Mouse (Mus musculus) stomach, postnatal 0 days (tissue): Measurements from ENCODE around the gene Csnk2b. TPM values are rescaled to one million over a fixed set of nuclear protein-coding genes. Genes with fewer than 3 reads are reported as not detected.
A peak's percentile ranks its signal among the peaks of the same experiment; 100 is the strongest.

Experiments used
- ATAC-seq: fragments of 200-750 bp; cut with Nextera tagmentation; 2 replicates; pipeline ENCODE4 v1.8.0; 2017; ENCODE audit not compliant: low FRiP score, low TSS enrichment
- DNase-seq: peaks from one replicate; pipeline ENCODE4 v3.0.0-alpha.2; 2016; ENCODE audit warnings: low spot score
- H3K27ac ChIP-seq: fragments of 300-500 bp; sonication (generic); replicated peaks from 2 replicates; pipeline ENCODE4 v1.5.1; 2014; ENCODE audit warnings: mild to moderate bottlenecking, control low read depth
- H3K27me3 ChIP-seq: fragments of 300-500 bp; sonication (generic); 2 replicates; pipeline ENCODE4 v1.6.1; 2014; ENCODE audit warnings: low read length; ENCODE audit not compliant: control insufficient read depth, insufficient read depth
- H3K36me3 ChIP-seq: fragments of 300-500 bp; sonication (generic); 2 replicates; pipeline ENCODE4 v1.6.1; 2014; ENCODE audit warnings: low read length, mixed read lengths; ENCODE audit not compliant: control insufficient read depth, insufficient read depth
- H3K4me1 ChIP-seq: fragments of 300-500 bp; sonication (generic); replicated peaks from 2 replicates; pipeline ENCODE4 v1.6.1; 2014; ENCODE audit warnings: antibody characterized with exemption; ENCODE audit not compliant: control insufficient read depth, insufficient read depth
- H3K4me2 ChIP-seq: fragments of 300-500 bp; sonication (generic); replicated peaks from 2 replicates; pipeline ENCODE4 v1.6.1; 2014; ENCODE audit warnings: low read depth, mild to moderate bottlenecking, control low read depth, moderate library complexity
- H3K4me3 ChIP-seq: fragments of 300-500 bp; sonication (generic); 2 replicates; pipeline ENCODE4 v1.5.1; 2014; ENCODE audit warnings: low read depth, low read length, control low read depth
- H3K9ac ChIP-seq: fragments of 300-500 bp; sonication (generic); 2 replicates; pipeline ENCODE4 v1.6.1; 2014; ENCODE audit warnings: mild to moderate bottlenecking, low read length, control low read depth, mixed read lengths
- H3K9me3 ChIP-seq: fragments of 300-500 bp; sonication (generic); 2 replicates; pipeline ENCODE4 v1.6.1; 2016; ENCODE audit warnings: low read length; ENCODE audit not compliant: control insufficient read depth
- CTCF ChIP-seq: IDR thresholded peaks from 2 replicates; pipeline ENCODE4 v1.5.1; 2016; ENCODE audit warnings: antibody characterized with exemption, low read depth, mild to moderate bottlenecking, moderate library complexity
- EP300 ChIP-seq: optimal IDR thresholded peaks from 2 replicates; pipeline ENCODE3; 2016; ENCODE audit warnings: antibody characterized with exemption
- WGBS: fragments of 180-500 bp; shearing (Covaris S2); extraction: QIAGEN DNeasy Blood & Tissue Kit; methylation state at CpG from one replicate; pipeline ENCODE4 v1.1.7; 2014; 5-methylcytosine and 5-hydroxymethylcytosine counted together
- polyA plus RNA-seq: library from polyadenylated mRNA; unstranded; fragments of >200 nt; fragmentation: Nextera tagmentation; extraction: Ambion mirVana; gene quantifications from 2 replicates; pipeline ENCODE4 v1.2.1, GENCODE M21; 2015

The Csnk2b gene
- polyA plus RNA-seq, 1 experiment from 2014 or later, result 323 TPM

DNA sequence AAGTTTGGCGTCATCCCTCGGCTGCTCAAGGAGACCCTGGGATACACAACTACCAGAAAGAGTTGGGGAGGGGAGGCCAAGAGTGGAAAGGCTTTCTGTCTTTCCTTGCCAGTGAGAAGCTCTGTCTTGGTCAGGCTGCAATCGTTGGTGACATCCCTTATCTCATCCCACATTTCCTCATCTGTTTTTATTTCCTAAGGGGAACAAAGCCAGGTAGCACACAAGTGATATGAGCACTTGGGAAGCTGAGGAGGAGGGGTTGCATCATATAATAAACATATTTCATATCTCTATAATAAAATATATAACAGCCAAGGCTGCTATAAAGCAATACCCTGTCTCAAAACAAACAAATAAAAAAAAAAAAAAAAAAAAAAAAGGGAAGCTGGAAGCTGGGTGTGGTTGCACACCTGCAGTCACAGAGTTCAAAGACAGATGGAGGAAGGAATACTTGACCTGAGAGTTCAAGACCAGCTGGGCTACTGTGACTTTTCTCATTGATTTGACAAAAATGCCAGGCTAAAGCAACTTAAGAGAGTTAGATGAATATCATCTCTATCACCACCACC lies 37.8 kb downstream of the Csnk2b start:
- 78% methylated on average over 3 of the region's 3 CpGs for WGBS

DNA sequence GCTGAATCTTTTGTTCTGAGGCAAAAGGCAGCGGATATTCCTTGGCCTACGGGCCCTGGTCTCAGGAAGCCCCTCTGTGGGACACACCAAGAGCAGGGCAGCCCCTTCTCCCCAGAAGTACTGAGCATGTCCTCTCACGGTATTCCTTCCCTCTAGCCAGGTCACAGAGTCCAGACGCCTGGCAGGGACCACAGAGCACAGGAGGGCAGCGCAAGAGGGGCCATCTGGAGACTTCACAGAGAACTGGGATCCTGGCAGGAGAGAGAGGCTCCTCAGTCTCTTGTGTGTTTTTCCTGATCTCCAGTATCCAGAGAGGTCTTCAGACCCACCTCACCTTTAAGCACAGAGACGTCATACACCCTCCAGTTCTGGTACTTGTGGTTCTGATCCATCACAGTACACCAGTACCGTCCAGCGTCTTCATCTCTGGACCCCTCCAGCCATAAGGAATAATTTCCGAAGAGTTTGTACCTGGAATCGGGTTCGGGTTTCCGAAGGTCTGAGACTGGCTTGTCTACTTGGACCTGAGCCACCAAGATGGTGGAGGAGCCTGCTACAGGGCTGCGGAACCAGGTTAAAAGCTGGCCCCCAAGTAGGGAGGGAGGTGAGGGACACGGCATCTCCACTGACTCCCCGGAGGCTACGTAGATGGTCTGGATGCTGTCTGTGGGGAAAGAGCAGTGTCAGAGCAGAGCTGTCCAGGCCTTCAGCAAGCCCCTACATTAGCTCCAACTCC lies 38.8 kb downstream of the Csnk2b start:
- H3K4me1 ChIP-seq, result no peaks in the 10 kb centered on the region; the same call in 1 of the 2 replicates
- TF ChIP-seq CTCF (no peak), EP300 (no peak)
- no peak overlapping the region for H3K27ac ChIP-seq
- H3K4me2 ChIP-seq, result no peak overlapping the region
- H3K36me3 ChIP-seq, result no peaks in the 10 kb centered on the region
- ATAC-seq (no peak), DNase-seq (no peak)
- no peak overlapping the region for H3K4me3 ChIP-seq
- no peaks in the 10 kb centered on the region for H3K27me3 ChIP-seq
- H3K9me3 ChIP-seq, result no peaks in the 10 kb centered on the region
- WGBS, result 87% methylated on average over 16 of the region's 16 CpGs
- H3K9ac ChIP-seq, result no peak overlapping the region

More for the DNA sequence above, 37.8 kb downstream of the Csnk2b start:
- no peaks in the 10 kb centered on the region for H3K9me3 ChIP-seq
- no peaks in the 10 kb centered on the region for H3K27me3 ChIP-seq
- H3K4me3 ChIP-seq, result no peak overlapping the region
- H3K9ac ChIP-seq, result no peak overlapping the region
- no peaks in the 10 kb centered on the region for H3K36me3 ChIP-seq
- H3K4me2 ChIP-seq, result no peak overlapping the region
- no peak for ATAC-seq
- H3K27ac ChIP-seq, result no peak overlapping the region
- TF ChIP-seq CTCF (no peak), EP300 (no peak)
- no peak for DNase-seq
- H3K4me1 ChIP-seq, result no peaks in the 10 kb centered on the region; the same call in 1 of the 2 replicates

DNA sequence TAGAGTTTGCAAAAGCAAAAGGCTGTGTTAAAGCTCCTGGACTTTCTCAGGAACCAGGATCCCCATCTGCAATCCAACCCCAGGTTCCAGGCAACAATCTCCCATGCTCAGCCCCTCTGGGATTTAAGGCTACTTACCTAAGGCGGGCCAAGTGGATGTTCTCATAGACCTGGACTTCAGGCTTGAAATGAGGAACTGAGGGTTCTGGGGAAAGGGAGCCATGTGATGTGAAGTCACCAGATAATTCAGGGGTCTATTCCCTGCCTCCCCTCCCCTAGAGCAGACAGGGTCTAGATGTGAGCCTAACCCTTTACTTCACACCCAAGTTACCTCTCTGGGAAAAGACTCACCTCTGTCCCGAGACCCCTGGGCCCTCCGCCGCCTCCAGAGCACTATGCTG lies 41.1 kb downstream of the Csnk2b start:
- H3K4me2 ChIP-seq, result no peak overlapping the region
- 85% methylated on average over 4 of the region's 4 CpGs for WGBS
- ATAC-seq (no peak), DNase-seq (no peak)
- no peaks in the 10 kb centered on the region for H3K9me3 ChIP-seq
- H3K27ac ChIP-seq, result no peak overlapping the region
- TF ChIP-seq CTCF (no peak), EP300 (no peak)
- H3K27me3 ChIP-seq, result no peaks in the 10 kb centered on the region
- no peak overlapping the region for H3K4me3 ChIP-seq
- no peaks in the 10 kb centered on the region for H3K36me3 ChIP-seq
- H3K9ac ChIP-seq, result no peak overlapping the region
- no peaks in the 10 kb centered on the region; the same call in 1 of the 2 replicates for H3K4me1 ChIP-seq

DNA sequence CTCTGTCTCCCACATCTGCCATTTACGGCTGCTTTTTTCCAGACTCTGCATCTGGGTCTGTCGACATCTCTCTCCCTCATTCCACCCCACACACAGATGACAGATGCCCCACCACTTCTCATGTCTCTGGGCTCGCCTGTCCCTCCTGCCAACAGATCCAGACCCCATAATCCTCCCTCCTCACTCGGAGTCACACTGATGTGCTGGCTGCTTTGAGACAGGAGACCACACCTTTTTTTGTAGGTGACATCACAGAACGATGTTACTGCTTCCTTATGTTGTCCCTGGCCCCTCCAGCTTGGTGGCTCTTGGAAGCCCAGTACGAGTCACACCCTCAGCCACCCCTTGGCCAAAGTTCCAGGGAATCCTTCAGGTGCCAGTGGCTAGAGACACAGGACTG lies 41.6 kb downstream of the Csnk2b start:
- H3K9ac ChIP-seq, result no peak overlapping the region
- 46% methylated on average over 6 of the region's 6 CpGs for WGBS
- no peaks in the 10 kb centered on the region for H3K27me3 ChIP-seq
- DNase-seq (no peak), ATAC-seq (no peak)
- H3K4me1 ChIP-seq, result no peaks in the 10 kb centered on the region; the same call in 1 of the 2 replicates
- H3K4me2 ChIP-seq, result peak overlapping the region; percentile 11; the same call in 1 of the 2 replicates
- H3K36me3 ChIP-seq, result no peaks in the 10 kb centered on the region
- H3K9me3 ChIP-seq, result no peaks in the 10 kb centered on the region
- no peak overlapping the region for H3K4me3 ChIP-seq
- H3K27ac ChIP-seq, result 0 out of 2 replicates have a peak overlapping the region, but pooled peaks have one; percentile 8
- TF ChIP-seq CTCF (no peak), EP300 (no peak)

- Histone ChIP-seq H3K27me3 (no peaks in the 10 kb centered on the region), H3K27ac (0 out of 2 replicates have a peak overlapping the region, but pooled peaks have one; percentile 8), H3K9ac (no peak overlapping the region), H3K4me3 (no peak overlapping the region), H3K4me1 (no peaks in the 10 kb centered on the region; the same call in 1 of the 2 replicates), H3K9me3 (no peaks in the 10 kb centered on the region), H3K4me2 (peak overlapping the region; percentile 11; the same call in 1 of the 2 replicates), H3K36me3 (no peaks in the 10 kb centered on the region)
- TF ChIP-seq EP300 (no peak), CTCF (peak; percentile 41; the same call in 1 of the 2 replicates)
- DNase-seq (peak; percentile 63), ATAC-seq (peak; percentile 38)
- WGBS, result 39% methylated on average over 9 of the region's 9 CpGs
These were observed 42.1 kb downstream of the Csnk2b start for GRCm38 (mm10) chr17:35079778-35080177.

GRCm38 (mm10) chr17:35077786-35078233 lies 44.0 kb downstream of the Csnk2b start, which contains the start of gene Ly6g6d:
TSS of gene Ly6g6d (minus strand) at chr17:35078065.
- Histone ChIP-seq H3K4me3 (peak within 1 kb of the TSS; percentile 22), H3K9ac (peak within 1 kb of the TSS; percentile 41), H3K9me3 (no peaks in the 10 kb centered on the region), H3K4me1 (no peaks in the 10 kb centered on the region; the same call in 1 of the 2 replicates), H3K36me3 (no peaks in the 10 kb centered on the region), H3K4me2 (peak within 1 kb of the TSS; percentile 52), H3K27ac (peak within 1 kb of the TSS; percentile 84), H3K27me3 (no peaks in the 10 kb centered on the region)
- WGBS, result 14% methylated on average over 14 of the region's 14 CpGs
- TF ChIP-seq CTCF, result peak; percentile 75
- TF ChIP-seq EP300, result no peak
- peak; percentile 78 for DNase-seq
- ATAC-seq, result peak; percentile 77
